In genomic region chr2:49748628-49749342, GRCm38 (mm10) we compare ENCODE assay signal across 9 mouse cellular contexts. TPM values are rescaled to one million over a fixed set of nuclear protein-coding genes. Genes with fewer than 3 reads are reported as not detected.
DNase-seq lines count a peak whose midpoint lies in the region; ATAC-seq and TF ChIP-seq lines count a peak whose summit lies in the region.
"Had no signal": no experiment of that assay in that cellular context is flagged by ENCODE, and none has a peak within 500 bp of the region (broad histone marks: within the 10 kb centered on the region; RNA-seq: fewer than 3 reads in every experiment).

No protein-coding gene starts in this region.

- H3K4me1 ChIP-seq in kidney, embryonic 15.5 days, result peaks cover 31% of the 10 kb centered on the region
- H3K4me1 ChIP-seq in ES-Bruce4 (ENCODE audit: control insufficient read depth, insufficient read depth, low read length), result no peaks in the 10 kb centered on the region
- peaks cover 57% of the 10 kb centered on the region for H3K4me1 ChIP-seq in heart, embryonic 10.5 days

- TF ChIP-seq CTCF in C2C12 (IDR thresholded peaks at IDR 0.05; ENCODE audit: control insufficient read depth, insufficient read depth, insufficient read length) (peak; percentile 8), ES-Bruce4 (IDR thresholded peaks at IDR 0.05; ENCODE audit: low read depth, low read length) (peak; percentile 79)

- DNase-seq in kidney, postnatal 25 days, result peak; percentile 30
- peak; percentile 64 for DNase-seq in embryo, embryonic 10.5 days (ENCODE audit: low spot score)
- peak; percentile 55 for DNase-seq in mesoderm, embryonic 11.5 days (ENCODE audit: low read depth, low spot score)
- no peak for DNase-seq in heart, embryonic 10.5 days (ENCODE audit: low spot score)

- H3K27ac ChIP-seq in kidney, embryonic 15.5 days, result no peak overlapping the region
- no peak overlapping the region for H3K27ac ChIP-seq in ES-Bruce4 (ENCODE audit: insufficient read depth, low read length)
- H3K27ac ChIP-seq in heart, embryonic 10.5 days, result no peak overlapping the region
- H3K27ac ChIP-seq: limb, embryonic 12.5 days had no signal

- H3ac ChIP-seq in C2C12 (ENCODE audit: control insufficient read depth, insufficient read length, low read depth), result no peak overlapping the region

- no peaks in the 10 kb centered on the region for H3K27me3 ChIP-seq in kidney, embryonic 15.5 days
- no peaks in the 10 kb centered on the region for H3K27me3 ChIP-seq in C2C12 (ENCODE audit: control insufficient read depth, insufficient read depth, insufficient read length)
- no peaks in the 10 kb centered on the region for H3K27me3 ChIP-seq in ES-Bruce4 (ENCODE audit: control insufficient read depth, insufficient read depth, low read length, poor library complexity, severe bottlenecking)
- H3K27me3 ChIP-seq in heart, embryonic 10.5 days (ENCODE audit: insufficient read depth, poor library complexity, severe bottlenecking), result no peaks in the 10 kb centered on the region
- H3K27me3 ChIP-seq: limb, embryonic 12.5 days had no signal

- no peak overlapping the region for H3K4me3 ChIP-seq in kidney, embryonic 15.5 days (replicated peaks)
- no peak overlapping the region for H3K4me3 ChIP-seq in C2C12 (ENCODE audit: insufficient read depth, poor library complexity, severe bottlenecking)
- no peak overlapping the region for H3K4me3 ChIP-seq in ES-Bruce4 (ENCODE audit: low read depth, low read length)
- no peak overlapping the region for H3K4me3 ChIP-seq in heart, embryonic 10.5 days
- H3K4me3 ChIP-seq: erythroblast, embryonic 14.5 days; limb, embryonic 12.5 days had no signal

- H3K9ac ChIP-seq in kidney, embryonic 15.5 days, result no peak overlapping the region
- no peak overlapping the region for H3K9ac ChIP-seq in ES-Bruce4 (ENCODE audit: low read depth, poor library complexity, severe bottlenecking)
- H3K9ac ChIP-seq: limb, embryonic 12.5 days had no signal

- WGBS in kidney, embryonic 15.5 days, result 85% methylated on average over 14 of the region's 14 CpGs
- 82% methylated on average over 14 of the region's 14 CpGs for WGBS in heart, embryonic 10.5 days

- ATAC-seq in kidney, embryonic 15.5 days (replicated peaks; ENCODE audit: low FRiP score), result no peak

- no peaks in the 10 kb centered on the region for H3K9me3 ChIP-seq in kidney, embryonic 15.5 days (replicated peaks)
- no peaks in the 10 kb centered on the region for H3K9me3 ChIP-seq in ES-Bruce4 (replicated peaks; ENCODE audit: control insufficient read depth, insufficient read depth, low read length, poor library complexity, severe bottlenecking)
- H3K9me3 ChIP-seq in heart, embryonic 10.5 days, result no peaks in the 10 kb centered on the region
- H3K9me3 ChIP-seq: limb, embryonic 12.5 days had no signal

- no peaks in the 10 kb centered on the region for H3K79me3 ChIP-seq in C2C12 (ENCODE audit: low read depth)

- no peaks in the 10 kb centered on the region for H3K79me2 ChIP-seq in C2C12 (ENCODE audit: control insufficient read depth, insufficient read depth)

- TF ChIP-seq POLR2A in ES-Bruce4 (IDR thresholded peaks at IDR 0.05; ENCODE audit: insufficient read depth, low read length), result no peak

- TF ChIP-seq EP300 in ES-Bruce4 (IDR thresholded peaks at IDR 0.05; ENCODE audit: insufficient read depth, low read depth, low read length), result no peak

- H3K36me3 ChIP-seq in kidney, embryonic 15.5 days, result peaks cover 4% of the 10 kb centered on the region; the same call in 1 of the 2 replicates
- H3K36me3 ChIP-seq in C2C12 (ENCODE audit: control insufficient read depth, insufficient read depth), result peaks cover 13% of the 10 kb centered on the region
- no peaks in the 10 kb centered on the region for H3K36me3 ChIP-seq in ES-Bruce4 (ENCODE audit: control insufficient read depth, insufficient read depth, low read length, poor library complexity, severe bottlenecking)
- no peaks in the 10 kb centered on the region for H3K36me3 ChIP-seq in heart, embryonic 10.5 days

- no peak overlapping the region for H3K4me2 ChIP-seq in kidney, embryonic 15.5 days
- H3K4me2 ChIP-seq: limb, embryonic 12.5 days had no signal

TF ChIP-seq in C2C12, 6 proteins besides CTCF, POLR2A, EP300 and RAD21:
- TF ChIP-seq CEBPB (IDR thresholded peaks at IDR 0.05; ENCODE audit: low read depth), result no peak
- no peak for TF ChIP-seq USF1 (IDR thresholded peaks at IDR 0.05; ENCODE audit: low read depth)
- TF ChIP-seq MYOD1 (IDR thresholded peaks at IDR 0.05; ENCODE audit: control insufficient read depth, insufficient read length, low read depth), result no peak
- no peak for TF ChIP-seq MAX (IDR thresholded peaks at IDR 0.05)
- TF ChIP-seq MYOG (IDR thresholded peaks at IDR 0.05; ENCODE audit: control insufficient read depth, extremely low read depth, insufficient read length), result no peak
- TF ChIP-seq FOSL1 (IDR thresholded peaks at IDR 0.05; ENCODE audit: insufficient read depth, low read length, poor library complexity, severe bottlenecking), result no peak
TF ChIP-seq in C2C12: peak in this region for 0.

RNA-seq across cellular contexts. Expression of gene Lypd6b, which starts 38.7 kb away (rescaled TPM):
- polyA plus RNA-seq in kidney, embryonic 15.5 days (2015; fragmentation: Nextera tagmentation; extraction: Ambion mirVana), result 10.0 and 11.6 TPM in 2 replicates
- polyA plus RNA-seq in C2C12 (2012; fragmentation: generic; extraction: Trizol), result 0.02 TPM
- polyA plus RNA-seq in ES-Bruce4 (2011; ENCODE audit: insufficient read depth, insufficient read length, low read depth, missing spikeins), result 6.0 and 7.0 TPM in 2 replicates
- polyA plus RNA-seq in heart, embryonic 10.5 days (2016; fragmentation: Nextera tagmentation; extraction: Ambion mirVana), result 2.0 TPM in 2 replicates
- polyA plus RNA-seq: erythroblast, embryonic 14.5 days had no signal
